Mouse (Mus musculus) limb, embryonic 12.5 days (tissue): ENCODE measurements at regions not wholly inside any gene's neighbourhood (a gene's known extent, or its start where the extent isn't known, plus 50 kb on each side); places are given as distances from the start of the nearest gene placed in this dataset.

Experiments
- ATAC-seq: fragments of 200-750 bp; cut with Nextera tagmentation; 2 replicates; pipeline ENCODE4 v1.8.0; 2017; ENCODE audit warnings: low read depth, moderate TSS enrichment; ENCODE audit not compliant: insufficient number of reproducible peaks, insufficient read depth, low FRiP score, low TSS enrichment
- H3K27ac ChIP-seq: fragments of 300-500 bp; sonication (generic); 2 replicates; pipeline ENCODE4 v1.5.1; 2016; ENCODE audit warnings: mild to moderate bottlenecking, moderate library complexity
- H3K27me3 ChIP-seq: fragments of 300-500 bp; sonication (generic); 2 replicates; pipeline ENCODE4 v1.6.1; 2016; ENCODE audit warnings: mild to moderate bottlenecking, moderate library complexity
- H3K36me3 ChIP-seq: fragments of 300-500 bp; sonication (generic); 2 replicates; pipeline ENCODE4 v1.6.1; 2016; ENCODE audit warnings: mild to moderate bottlenecking, moderate library complexity
- H3K4me1 ChIP-seq: fragments of 300-500 bp; sonication (generic); replicated peaks from 2 replicates; pipeline ENCODE4 v1.6.1; 2016
- H3K4me2 ChIP-seq: fragments of 300-500 bp; sonication (generic); 2 replicates; pipeline ENCODE4 v1.6.1; 2016; ENCODE audit warnings: mild to moderate bottlenecking, moderate library complexity
- H3K4me3 ChIP-seq: fragments of 300-500 bp; sonication (generic); replicated peaks from 2 replicates; pipeline ENCODE4 v1.5.1; 2016; ENCODE audit warnings: mild to moderate bottlenecking
- H3K9ac ChIP-seq: fragments of 300-500 bp; sonication (generic); replicated peaks from 2 replicates; pipeline ENCODE4 v1.6.1; 2016; ENCODE audit warnings: mild to moderate bottlenecking, moderate library complexity
- H3K9me3 ChIP-seq: fragments of 300-500 bp; sonication (generic); 2 replicates; pipeline ENCODE4 v1.6.1; 2016; ENCODE audit warnings: mild to moderate bottlenecking, moderate library complexity
- WGBS: fragments of 180-500 bp; shearing (Covaris S2); methylation state at CpG from one replicate; pipeline ENCODE4 v1.1.7; 2016; 5-methylcytosine and 5-hydroxymethylcytosine counted together

GRCm38 (mm10) chr1:65981665-65982064 is 55.3 kb downstream of the Crygf start:
- H3K4me3 ChIP-seq, result no peak overlapping the region
- no peaks in the 10 kb centered on the region for H3K36me3 ChIP-seq
- ATAC-seq, result no peak
- WGBS, result 71% methylated on average over 5 of the region's 5 CpGs
- no peak overlapping the region for H3K4me2 ChIP-seq
- H3K27me3 ChIP-seq, result no peaks in the 10 kb centered on the region
- H3K9ac ChIP-seq, result no peak overlapping the region
- H3K4me1 ChIP-seq, result no peaks in the 10 kb centered on the region
- no peaks in the 10 kb centered on the region for H3K9me3 ChIP-seq
- no peak overlapping the region for H3K27ac ChIP-seq

- 20% methylated on average over 3 of the region's 3 CpGs for WGBS
- Histone ChIP-seq H3K4me1 (peaks cover 7% of the 10 kb centered on the region), H3K36me3 (no peaks in the 10 kb centered on the region), H3K9me3 (peaks cover 4% of the 10 kb centered on the region; the same call in 1 of the 2 replicates), H3K27ac (no peak overlapping the region), H3K4me3 (no peak overlapping the region), H3K4me2 (no peak overlapping the region), H3K27me3 (peaks cover 8% of the 10 kb centered on the region), H3K9ac (no peak overlapping the region)
- no peak for ATAC-seq
Observed at GRCm38 (mm10) chr1:66000398-66000797, 74.1 kb downstream of the Crygf start.

- Histone ChIP-seq H3K27me3 (peaks cover 14% of the 10 kb centered on the region), H3K4me2 (peak overlapping the region; percentile 52), H3K9me3 (peaks cover 3% of the 10 kb centered on the region; the same call in 1 of the 2 replicates), H3K36me3 (no peaks in the 10 kb centered on the region), H3K9ac (no peak overlapping the region), H3K4me1 (peaks cover 7% of the 10 kb centered on the region), H3K27ac (no peak overlapping the region), H3K4me3 (no peak overlapping the region)
- ATAC-seq, result peak; percentile 84
- 14% methylated on average over 17 of the region's 17 CpGs for WGBS
Observed at GRCm38 (mm10) chr1:66003897-66004660, 77.8 kb downstream of the Crygf start.
